Mouse (Mus musculus) bone marrow macrophage, adult 2 months (primary cell): ENCODE results near the gene Pik3ca. TPM values are rescaled to one million over a fixed set of nuclear protein-coding genes. Genes with fewer than 3 reads are reported as not detected.
A peak's percentile ranks its signal among the peaks of the same experiment; 100 is the strongest.

Source experiments
- H3K27ac ChIP-seq: 2 replicates; pipeline ENCODE4 v1.5.1; 2012; ENCODE audit warnings: low read depth, low read length; ENCODE audit not compliant: insufficient read depth
- H3K4me1 ChIP-seq: 2 replicates; pipeline ENCODE4 v1.6.1; 2012; ENCODE audit warnings: low read length; ENCODE audit not compliant: control insufficient read depth, insufficient read depth
- H3K4me3 ChIP-seq: 2 replicates; pipeline ENCODE4 v1.5.1; 2012; ENCODE audit warnings: mild to moderate bottlenecking, low read length, moderate library complexity; ENCODE audit not compliant: insufficient read depth
- CTCF ChIP-seq: IDR thresholded peaks from 2 replicates; pipeline ENCODE4 v1.5.1; 2012; ENCODE audit warnings: low read depth, mild to moderate bottlenecking, low read length, moderate library complexity
- POLR2A ChIP-seq: IDR thresholded peaks from 2 replicates; pipeline ENCODE4 v1.6.1; 2012; ENCODE audit warnings: mild to moderate bottlenecking, low read depth, low read length, borderline replicate concordance
- polyA plus RNA-seq: library from polyadenylated mRNA; stranded (reverse); fragments of >200 nt; gene quantifications from 2 replicates; pipeline ENCODE4 v1.2.4, GENCODE M21; 2012; ENCODE audit not compliant: missing spikeins, insufficient read depth, insufficient read length

Pik3ca gene
- polyA plus RNA-seq, 1 experiment, result 49.7 TPM

- Histone ChIP-seq H3K27ac (peak overlapping the region; percentile 64), H3K4me1 (peaks cover 16% of the 10 kb centered on the region)
Measured at GRCm38 (mm10) chr3:32511191-32511550, 113.7 kb downstream of the Pik3ca start.

GRCm38 (mm10) chr3:32512686-32513284 is 115.3 kb downstream of the Pik3ca start:
- TF ChIP-seq CTCF (no peak), POLR2A (no peak)
- H3K27ac ChIP-seq, result no peak overlapping the region
- no peak overlapping the region for H3K4me3 ChIP-seq
- H3K4me1 ChIP-seq, result peaks cover 16% of the 10 kb centered on the region

More at GRCm38 (mm10) chr3:32511191-32511550, 113.7 kb downstream of the Pik3ca start:
- no peak for TF ChIP-seq POLR2A
- no peak for TF ChIP-seq CTCF
- H3K4me3 ChIP-seq, result peak overlapping the region; percentile 85

- peaks cover 16% of the 10 kb centered on the region for H3K4me1 ChIP-seq
- no peak overlapping the region for H3K4me3 ChIP-seq
- no peak for TF ChIP-seq CTCF
- no peak for TF ChIP-seq POLR2A
- no peak overlapping the region for H3K27ac ChIP-seq
Measured at GRCm38 (mm10) chr3:32513528-32513927, 116.1 kb downstream of the Pik3ca start.

Other genes starting within 250 kb of the Pik3ca start
- gene Zmat3, start 31.7 kb upstream of the Pik3ca start, polyA plus RNA-seq, result 10.0 and 11.6 TPM in 2 replicates
- not detected in 2 replicates for gene Kcnmb3, start 94.6 kb downstream of the Pik3ca start, polyA plus RNA-seq
- gene Zfp639, start 112.6 kb downstream of the Pik3ca start, polyA plus RNA-seq, result 30.6 and 33.8 TPM in 2 replicates
- gene Mfn1, start 131.8 kb downstream of the Pik3ca start, polyA plus RNA-seq, result 29.1 and 30.9 TPM in 2 replicates
- 7.6 and 9.4 TPM in 2 replicates for gene Gnb4, start 218.9 kb downstream of the Pik3ca start, polyA plus RNA-seq